Comparison of ENCODE assay signal across 8 mouse cellular contexts in the genomic region with DNA sequence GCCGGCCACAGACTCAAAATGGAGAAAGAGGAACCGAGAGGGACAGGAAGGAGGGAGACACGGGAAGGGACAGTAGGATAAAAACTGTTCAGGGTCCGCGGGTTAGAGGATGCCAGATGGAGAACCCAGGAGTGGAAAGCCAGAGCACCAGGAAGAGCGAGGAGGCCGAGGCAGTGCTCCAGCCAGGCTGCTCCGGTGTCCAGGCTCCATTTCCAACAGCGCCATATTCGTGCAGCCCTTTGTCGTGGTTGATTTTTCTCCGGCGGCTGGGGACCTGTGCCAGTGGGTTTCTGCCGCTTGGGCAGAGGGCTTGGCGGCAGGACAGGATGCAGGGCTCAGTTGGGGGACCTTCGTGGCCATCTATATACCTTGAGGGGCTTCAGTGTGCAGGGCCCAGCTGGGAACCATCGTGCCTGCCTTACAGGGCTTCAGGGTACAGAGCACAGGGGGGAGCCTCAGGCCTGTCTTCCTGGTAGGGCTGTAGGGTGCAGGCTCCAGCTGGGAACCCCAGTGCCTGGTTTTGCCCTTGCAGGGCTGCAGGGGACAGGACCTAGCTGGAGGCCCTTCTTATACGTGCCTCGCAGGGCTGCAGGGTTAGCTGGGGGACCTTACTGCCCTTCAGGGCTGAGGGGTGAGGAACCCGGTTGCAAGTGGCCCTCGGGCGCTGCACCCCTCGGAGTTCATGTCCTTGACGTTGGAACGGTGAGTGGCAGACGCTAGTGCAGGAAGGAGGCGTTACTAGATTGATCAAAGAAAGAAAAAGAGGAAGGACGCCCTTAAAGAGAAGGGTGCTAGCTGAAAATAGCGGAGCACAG.
DNase-seq lines count a peak whose midpoint lies in the region; ATAC-seq and TF ChIP-seq lines count a peak whose summit lies in the region.

No protein-coding gene starts in this region.

- under 1% methylated on average over 29 of the region's 29 CpGs for WGBS in forebrain, embryonic 11.5 days
- under 1% methylated on average over 29 of the region's 29 CpGs for WGBS in liver, embryonic 16.5 days (ENCODE audit: insufficient replicate concordance)
- WGBS in neural tube, embryonic 11.5 days, result 0% methylated on average over 29 of the region's 29 CpGs

- no peaks in the 10 kb centered on the region for H3K36me3 ChIP-seq in forebrain, embryonic 11.5 days (ENCODE audit: control insufficient read depth, insufficient read depth, low read length)
- no peaks in the 10 kb centered on the region for H3K36me3 ChIP-seq in liver, embryonic 16.5 days (ENCODE audit: control insufficient read depth, insufficient read depth)
- H3K36me3 ChIP-seq in neural tube, embryonic 11.5 days (ENCODE audit: control insufficient read depth, insufficient read depth, low read length), result no peaks in the 10 kb centered on the region

- DNase-seq in CD4-positive helper T cell, adult 2 months (ENCODE audit: low read depth, low spot score), result peak; percentile 77
- DNase-seq in brain, embryonic 14.5 days (ENCODE audit: low read depth), result peak; percentile 64
- DNase-seq in forebrain, embryonic 11.5 days (ENCODE audit: low spot score), result peak; percentile 71
- peak; percentile 56 to 66 for DNase-seq in heart, postnatal 10 days
- DNase-seq in kidney, postnatal 25 days, result peak; percentile 21 to 48
- DNase-seq in neural tube, embryonic 11.5 days (ENCODE audit: low spot score), result peak; percentile 65
- peak; percentile 79 for DNase-seq in thymus, postnatal 0 days (ENCODE audit: low spot score)

- no peaks in the 10 kb centered on the region for H3K9me3 ChIP-seq in forebrain, embryonic 11.5 days (ENCODE audit: control insufficient read depth, low read length)
- H3K9me3 ChIP-seq in liver, embryonic 16.5 days (replicated peaks; ENCODE audit: control insufficient read depth, low read length), result no peaks in the 10 kb centered on the region
- no peaks in the 10 kb centered on the region for H3K9me3 ChIP-seq in neural tube, embryonic 11.5 days (ENCODE audit: control insufficient read depth, low read length)

- H3K9ac ChIP-seq in forebrain, embryonic 11.5 days (ENCODE audit: low read length), result peak overlapping the region; percentile 49
- H3K9ac ChIP-seq in liver, embryonic 16.5 days (ENCODE audit: low read depth, low read length), result peak overlapping the region; percentile 44
- peak overlapping the region; percentile 48 for H3K9ac ChIP-seq in neural tube, embryonic 11.5 days (ENCODE audit: low read length)

- peaks cover 13% of the 10 kb centered on the region; the same call in 1 of the 2 replicates for H3K4me1 ChIP-seq in forebrain, embryonic 11.5 days (replicated peaks; ENCODE audit: control insufficient read depth, insufficient read depth, low read length)
- no peaks in the 10 kb centered on the region; the same call in 1 of the 2 replicates for H3K4me1 ChIP-seq in liver, embryonic 16.5 days (ENCODE audit: control insufficient read depth, low read depth, low read length)
- H3K4me1 ChIP-seq in neural tube, embryonic 11.5 days (ENCODE audit: control insufficient read depth, insufficient read depth, low read length), result peaks cover 8% of the 10 kb centered on the region; the same call in 1 of the 2 replicates

- no peak for TF ChIP-seq CTCF in brain, embryonic 14.5 days (IDR thresholded peaks at IDR 0.05; ENCODE audit: borderline replicate concordance, extremely low read depth, insufficient read depth, insufficient read length)

- no peak for TF ChIP-seq POLR2A in brain, embryonic 14.5 days (IDR thresholded peaks at IDR 0.05; ENCODE audit: borderline replicate concordance, extremely low read depth, insufficient read depth, insufficient read length, poor library complexity, severe bottlenecking)

- H3K27ac ChIP-seq in forebrain, embryonic 11.5 days (ENCODE audit: low read depth, low read length), result no peak overlapping the region
- no peak overlapping the region; the same call in 1 of the 2 replicates for H3K27ac ChIP-seq in liver, embryonic 16.5 days (ENCODE audit: low read length)
- H3K27ac ChIP-seq in neural tube, embryonic 11.5 days (ENCODE audit: low read depth, low read length), result no peak overlapping the region

- peak overlapping the region; percentile 33 for H3K4me3 ChIP-seq in forebrain, embryonic 11.5 days (ENCODE audit: low read depth, low read length)
- H3K4me3 ChIP-seq in liver, embryonic 16.5 days (ENCODE audit: low read depth, low read length), result peak overlapping the region; percentile 58
- peak overlapping the region; percentile 31 for H3K4me3 ChIP-seq in neural tube, embryonic 11.5 days (ENCODE audit: low read depth, low read length)

- ATAC-seq in forebrain, embryonic 11.5 days (replicated peaks; ENCODE audit: low FRiP score), result peak; percentile 82
- ATAC-seq in liver, embryonic 16.5 days (ENCODE audit: low read depth), result 0 out of 2 replicates have a peak, but pooled peaks have one; percentile 30
- ATAC-seq in neural tube, embryonic 11.5 days (ENCODE audit: insufficient read depth, low FRiP score, low TSS enrichment), result peak; percentile 69

- peak overlapping the region; percentile 65 for H3K4me2 ChIP-seq in forebrain, embryonic 11.5 days (ENCODE audit: low read depth, low read length, severe bottlenecking)
- peak overlapping the region; percentile 74 for H3K4me2 ChIP-seq in liver, embryonic 16.5 days (ENCODE audit: low read depth, low read length)
- peak overlapping the region; percentile 65 for H3K4me2 ChIP-seq in neural tube, embryonic 11.5 days (ENCODE audit: low read depth)

- peaks cover 39% of the 10 kb centered on the region for H3K27me3 ChIP-seq in forebrain, embryonic 11.5 days (ENCODE audit: control insufficient read depth, insufficient read depth, low read length)
- peaks cover 35% of the 10 kb centered on the region for H3K27me3 ChIP-seq in liver, embryonic 16.5 days (ENCODE audit: control insufficient read depth, insufficient read depth, low read depth, low read length)
- H3K27me3 ChIP-seq in neural tube, embryonic 11.5 days (ENCODE audit: control insufficient read depth, insufficient read depth, low read length), result peaks cover 36% of the 10 kb centered on the region

- intact Hi-C loops in heart, postnatal 10 days (cut with DNase I), result loop anchor here (5.0 kb wide), 2 partner anchors 64 to 89 kb away; a partner anchor contains a TSS

Comparison
In these comparisons a context has a peak if more than half of its experiments do, and no peak if none do; other contexts are left out.
1. ATAC-seq: peak in every context shown above with its lines; median percentile 82 in forebrain, embryonic 11.5 days; 69 in neural tube, embryonic 11.5 days; 30 in liver, embryonic 16.5 days.